Mouse (Mus musculus): ENCODE results near the gene Stkld1. TPM values are rescaled to one million over a fixed set of nuclear protein-coding genes. Genes with fewer than 3 reads are reported as not detected.
"Not testable (repeated sequence)": the region's sequence is repeated elsewhere in the genome, so short reads cannot be mapped to it uniquely, and the experiment has no call there.

Gene Stkld1
- polyA plus RNA-seq (2012; rRNA removed) (0.09 and 0.18 TPM in 2 replicates), polyA plus RNA-seq (2014; fragmentation: Nextera tagmentation; extraction: Ambion mirVana) (0.08 TPM in 1 of 2 replicates, not detected in the other)

DNA sequence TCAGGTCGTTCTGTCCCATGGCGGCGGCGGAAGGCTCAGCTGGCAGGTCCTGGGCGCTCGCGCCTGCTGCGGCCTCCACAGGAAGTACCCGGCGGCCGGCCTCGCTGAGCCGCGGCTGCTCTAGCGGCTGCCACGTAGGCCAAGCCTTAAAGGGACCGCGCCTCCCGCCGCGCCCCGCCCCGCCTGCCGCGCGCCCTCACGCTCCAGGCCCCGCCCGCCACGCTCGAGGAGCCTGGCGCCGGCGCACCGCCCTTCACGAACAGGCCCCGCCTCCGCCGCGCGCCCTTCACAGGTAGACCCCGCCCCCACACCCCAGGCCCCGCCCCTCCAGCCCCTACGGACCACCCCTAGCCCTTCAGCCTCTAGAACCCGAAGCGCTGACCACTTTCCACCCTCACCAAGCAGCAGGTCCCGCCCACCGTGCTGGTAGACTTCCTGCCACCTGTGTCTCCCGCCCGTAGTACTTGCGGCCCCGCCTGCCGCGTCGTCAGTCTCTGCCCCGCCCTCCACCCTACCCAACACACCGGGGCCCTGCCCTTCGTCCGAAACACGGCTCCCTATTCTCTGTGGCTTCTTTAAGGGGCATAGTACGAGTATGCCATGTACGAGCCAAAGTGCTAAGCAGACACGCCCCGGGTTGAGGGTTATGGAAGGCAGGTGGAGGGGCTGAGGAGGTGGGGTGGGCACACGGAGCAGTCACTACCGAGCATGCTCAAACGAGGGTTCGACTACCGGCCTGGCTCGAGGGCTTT, at the start of gene Stkld1, which contains the start of gene Surf4:
Stkld1 (plus strand) TSS at position 744 of the 752 bp plus-strand sequence.
Surf4 (minus strand) TSS at position 625 of the 752 bp plus-strand sequence.
- peak within 1 kb of the TSS; percentile 57 for H3K4me2 ChIP-seq (replicated peaks; ENCODE audit: low read depth, low read length, severe bottlenecking)
- peaks cover 26% of the 10 kb centered on the region for H3K4me1 ChIP-seq (ENCODE audit: control insufficient read depth, insufficient read depth, low read length)
- peak; percentile 96 for ATAC-seq (ENCODE audit: low FRiP score, low read depth)
- H3K27ac ChIP-seq (replicated peaks; ENCODE audit: low read depth, low read length): peak within 1 kb of the TSS; percentile 93
- H3K9me3 ChIP-seq (ENCODE audit: control insufficient read depth, low read length): no peaks in the 10 kb centered on the region
- under 1% methylated on average over 50 of the region's 70 CpGs for WGBS
- peak within 1 kb of the TSS; percentile 93 for H3K4me3 ChIP-seq (replicated peaks; ENCODE audit: low read length)
- H3K36me3 ChIP-seq (ENCODE audit: control insufficient read depth, insufficient read depth, low read length): peaks cover 34% of the 10 kb centered on the region
- no peaks in the 10 kb centered on the region for H3K27me3 ChIP-seq (ENCODE audit: control insufficient read depth, insufficient read depth, low read length)
- DNase-seq (ENCODE audit: low spot score): peak; percentile 95
- peak within 1 kb of the TSS; percentile 97 for H3K9ac ChIP-seq (ENCODE audit: low read depth, low read length, severe bottlenecking)
- peak; percentile 95 for TF ChIP-seq POLR2A (IDR thresholded peaks at IDR 0.05; ENCODE audit: borderline replicate concordance, extremely low read depth, insufficient read depth, insufficient read length)

DNA sequence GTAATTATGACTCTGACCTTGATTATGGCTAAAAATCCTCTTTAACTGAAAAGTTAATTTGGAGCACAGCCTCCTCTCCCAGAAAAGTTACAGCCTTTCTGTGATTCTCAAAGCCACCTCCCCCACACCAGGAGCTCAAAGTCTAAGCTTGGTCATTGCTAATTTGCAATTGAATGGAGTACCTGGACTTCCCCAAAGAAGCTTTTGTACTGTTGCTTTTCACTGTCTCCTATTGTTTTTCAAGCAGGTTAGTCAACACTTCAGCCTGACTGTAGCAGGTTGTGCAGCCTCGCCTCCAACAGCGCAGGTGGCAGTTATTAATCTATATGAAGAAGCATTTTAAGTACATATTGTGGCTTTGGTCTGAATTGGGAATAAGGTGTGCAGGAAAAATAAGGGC, 48.3 kb upstream of the Stkld1 start:
- H3K4me3 ChIP-seq (replicated peaks; ENCODE audit: low read length); H3K4me1 ChIP-seq (ENCODE audit: control insufficient read depth, insufficient read depth, low read length); H3K9me3 ChIP-seq (ENCODE audit: control insufficient read depth, low read length); ATAC-seq (ENCODE audit: low FRiP score, low read depth); H3K27me3 ChIP-seq (ENCODE audit: control insufficient read depth, insufficient read depth, low read length); DNase-seq (ENCODE audit: low spot score); H3K9ac ChIP-seq (ENCODE audit: low read depth, low read length, severe bottlenecking); H3K27ac ChIP-seq (replicated peaks; ENCODE audit: low read depth, low read length); H3K4me2 ChIP-seq (replicated peaks; ENCODE audit: low read depth, low read length, severe bottlenecking): not testable (repeated sequence)
- 90% methylated on average over 2 of the region's 2 CpGs for WGBS
- peaks cover 16% of the 10 kb centered on the region for H3K36me3 ChIP-seq (ENCODE audit: control insufficient read depth, insufficient read depth, low read length)

DNA sequence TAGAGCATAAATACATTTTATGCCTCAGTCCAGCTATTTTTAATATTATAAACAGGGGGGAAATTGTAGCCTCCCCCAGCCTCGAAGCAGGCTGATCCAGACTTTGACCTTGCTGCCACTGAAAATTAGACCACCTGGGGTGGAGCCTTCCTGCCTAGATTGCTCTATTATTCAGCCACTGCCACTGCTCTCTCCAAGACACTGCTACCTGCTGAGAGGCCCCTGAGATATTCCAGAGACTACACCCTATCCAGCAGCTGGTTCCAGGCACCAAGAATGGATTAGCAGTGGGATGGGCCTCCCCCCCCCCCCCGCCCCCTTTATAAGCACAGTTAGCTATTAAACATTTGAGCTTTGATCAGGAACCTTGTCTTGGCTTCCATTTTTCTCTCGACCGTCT, 47.7 kb upstream of the Stkld1 start:
- H3K9me3 ChIP-seq (ENCODE audit: control insufficient read depth, low read length); H3K27ac ChIP-seq (replicated peaks; ENCODE audit: low read depth, low read length); H3K4me2 ChIP-seq (replicated peaks; ENCODE audit: low read depth, low read length, severe bottlenecking); H3K27me3 ChIP-seq (ENCODE audit: control insufficient read depth, insufficient read depth, low read length); H3K4me3 ChIP-seq (replicated peaks; ENCODE audit: low read length); ATAC-seq (ENCODE audit: low FRiP score, low read depth); H3K4me1 ChIP-seq (ENCODE audit: control insufficient read depth, insufficient read depth, low read length); DNase-seq (ENCODE audit: low spot score); H3K9ac ChIP-seq (ENCODE audit: low read depth, low read length, severe bottlenecking): not testable (repeated sequence)
- 60% methylated on average over 4 of the region's 4 CpGs for WGBS
- H3K36me3 ChIP-seq (ENCODE audit: control insufficient read depth, insufficient read depth, low read length): peaks cover 22% of the 10 kb centered on the region

DNA sequence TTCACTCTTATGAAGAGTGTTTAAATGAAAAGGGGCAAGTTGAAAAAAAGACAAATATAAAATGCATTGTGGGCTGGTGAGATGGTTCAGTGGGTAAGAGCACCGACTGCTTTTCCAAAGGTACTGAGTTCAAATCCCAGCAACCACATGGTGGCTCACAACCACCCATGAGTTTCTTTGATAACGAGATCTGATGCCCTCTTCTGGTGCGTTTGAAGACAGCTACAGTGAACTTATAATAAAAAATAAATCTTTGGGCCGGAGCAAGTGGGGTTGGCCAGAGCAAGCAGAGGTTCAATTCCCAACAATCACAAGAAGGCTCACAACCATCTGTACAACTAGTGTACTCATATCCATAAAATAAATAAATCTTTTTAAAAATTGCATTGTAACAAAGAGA, 37.9 kb upstream of the Stkld1 start:
- H3K4me2 ChIP-seq (replicated peaks; ENCODE audit: low read depth, low read length, severe bottlenecking): no peak overlapping the region
- no peak overlapping the region for H3K27ac ChIP-seq (replicated peaks; ENCODE audit: low read depth, low read length)
- H3K36me3 ChIP-seq (ENCODE audit: control insufficient read depth, insufficient read depth, low read length): peaks cover 81% of the 10 kb centered on the region
- 97% methylated on average over 4 of the region's 4 CpGs for WGBS
- ATAC-seq (ENCODE audit: low FRiP score, low read depth) (no peak), DNase-seq (ENCODE audit: low spot score) (no peak)
- no peaks in the 10 kb centered on the region for H3K9me3 ChIP-seq (ENCODE audit: control insufficient read depth, low read length)
- H3K4me1 ChIP-seq (ENCODE audit: control insufficient read depth, insufficient read depth, low read length): no peaks in the 10 kb centered on the region
- H3K4me3 ChIP-seq (replicated peaks; ENCODE audit: low read length): no peak overlapping the region
- no peak for TF ChIP-seq POLR2A (IDR thresholded peaks at IDR 0.05; ENCODE audit: borderline replicate concordance, extremely low read depth, insufficient read depth, insufficient read length)
- no peak overlapping the region for H3K9ac ChIP-seq (ENCODE audit: low read depth, low read length, severe bottlenecking)
- H3K27me3 ChIP-seq (ENCODE audit: control insufficient read depth, insufficient read depth, low read length): no peaks in the 10 kb centered on the region

DNA sequence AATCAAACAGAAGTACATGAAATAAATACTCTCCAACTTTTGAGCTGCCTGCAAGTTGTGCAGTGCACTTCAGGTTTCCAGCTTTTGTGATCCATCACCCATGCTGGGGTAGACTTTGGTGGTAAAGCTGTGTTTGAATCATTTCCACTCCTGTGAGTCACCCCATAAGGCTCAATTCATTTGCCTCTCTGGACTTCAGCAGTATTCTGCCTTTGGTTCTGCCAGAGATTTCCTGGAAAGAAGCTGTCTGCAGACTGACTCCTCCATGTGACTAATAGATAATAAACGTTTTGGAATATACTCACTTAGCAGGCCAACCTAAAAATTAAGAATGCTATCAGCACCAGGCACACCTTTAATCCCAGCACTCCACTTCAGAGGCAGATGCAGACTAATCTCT, 33.1 kb upstream of the Stkld1 start:
- H3K4me2 ChIP-seq (replicated peaks; ENCODE audit: low read depth, low read length, severe bottlenecking): no peak overlapping the region
- DNase-seq (ENCODE audit: low spot score): no peak
- H3K27ac ChIP-seq (replicated peaks; ENCODE audit: low read depth, low read length): no peak overlapping the region
- no peak for ATAC-seq (ENCODE audit: low FRiP score, low read depth)
- H3K4me1 ChIP-seq (ENCODE audit: control insufficient read depth, insufficient read depth, low read length): peaks cover 16% of the 10 kb centered on the region
- TF ChIP-seq POLR2A (IDR thresholded peaks at IDR 0.05; ENCODE audit: borderline replicate concordance, extremely low read depth, insufficient read depth, insufficient read length): no peak
- H3K36me3 ChIP-seq (ENCODE audit: control insufficient read depth, insufficient read depth, low read length): peaks cover 56% of the 10 kb centered on the region
- no peaks in the 10 kb centered on the region for H3K27me3 ChIP-seq (ENCODE audit: control insufficient read depth, insufficient read depth, low read length)
- H3K4me3 ChIP-seq (replicated peaks; ENCODE audit: low read length): no peak overlapping the region
- 55% methylated on average over 1 of the region's 1 CpGs for WGBS
- no peaks in the 10 kb centered on the region for H3K9me3 ChIP-seq (ENCODE audit: control insufficient read depth, low read length)
- H3K9ac ChIP-seq (ENCODE audit: low read depth, low read length, severe bottlenecking): no peak overlapping the region; the same call in 1 of the 2 replicates

All from limb, embryonic 14.5 days (tissue).